Mouse (Mus musculus) left cerebral cortex, adult 11 months (tissue): Measurements from ENCODE around the gene Agap3.

Source experiments
- DNase-seq: peaks from one replicate; pipeline ENCODE4 v3.0.0; 2022; ENCODE audit warnings: low spot score

Agap3 gene

DNA sequence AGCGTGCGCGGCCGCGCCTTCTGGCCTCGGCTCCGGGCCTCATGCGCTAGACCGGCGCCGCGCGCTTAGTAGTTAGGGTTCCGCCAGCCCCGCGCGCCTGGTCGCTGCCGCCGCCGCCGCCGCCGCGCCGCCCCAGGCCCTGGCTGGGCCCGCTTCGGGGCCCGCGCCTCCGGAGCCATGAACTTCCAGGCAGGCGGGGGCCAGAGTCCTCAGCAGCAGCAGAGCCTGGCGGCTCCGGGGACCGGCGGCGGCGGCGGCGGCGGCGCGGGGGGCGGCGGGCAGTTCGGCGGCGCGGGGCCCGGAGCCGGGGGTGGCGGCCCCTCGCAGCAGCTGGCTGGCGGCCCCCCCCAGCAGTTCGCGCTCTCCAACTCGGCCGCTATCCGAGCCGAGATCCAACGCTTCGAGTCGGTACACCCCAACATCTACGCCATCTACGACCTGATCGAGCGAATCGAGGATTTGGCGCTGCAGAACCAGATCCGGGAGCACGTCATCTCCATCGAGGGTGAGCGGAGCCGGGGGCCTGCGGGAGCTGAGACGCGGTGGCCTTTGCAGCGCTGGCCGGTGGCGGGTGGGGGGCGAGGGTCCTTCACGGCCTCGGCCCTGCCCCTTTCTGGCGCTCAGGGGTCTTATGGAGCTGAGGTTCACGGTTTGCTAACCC is at the start of gene Agap3:
Agap3 (plus strand) TSS at position 148 of the 661 bp plus-strand sequence.
- DNase-seq, result no peak

DNA sequence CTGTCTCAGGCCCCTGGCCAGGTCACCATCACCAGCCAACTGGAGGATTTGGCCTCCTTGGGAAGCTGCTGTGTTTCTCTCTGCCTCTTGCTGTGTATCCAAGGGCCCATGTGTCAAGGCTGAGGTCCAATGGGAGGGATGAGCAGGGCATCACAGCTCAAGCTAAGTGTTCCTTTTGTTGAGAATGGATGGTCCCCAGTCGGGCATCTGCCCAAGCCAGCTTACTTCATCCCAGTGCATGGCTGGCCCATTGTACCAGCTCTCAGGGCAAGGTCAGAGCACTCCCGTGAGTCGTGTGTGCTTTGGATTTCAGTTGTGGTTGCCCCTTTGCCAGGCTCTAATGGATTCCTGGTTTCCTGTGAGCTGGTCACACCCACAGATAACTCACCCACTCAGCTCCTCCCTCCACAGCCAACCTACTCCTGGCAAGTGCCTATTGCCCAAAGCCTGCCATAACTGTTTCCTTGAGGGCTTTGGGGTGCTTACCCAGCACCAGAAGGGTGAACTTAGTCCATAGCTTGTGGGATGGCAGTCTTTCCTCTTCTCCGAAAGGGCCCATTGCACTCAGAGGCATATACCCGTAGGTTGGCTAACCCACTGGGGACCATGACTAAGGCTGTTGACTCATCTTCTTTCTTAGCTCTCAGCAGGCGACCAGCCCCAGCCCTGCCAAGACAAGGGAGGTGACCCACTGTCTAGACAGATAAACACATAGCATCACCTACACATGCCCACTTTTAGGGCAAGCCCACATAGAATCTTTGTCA is 47.2 kb upstream of the Agap3 start:
- no peak for DNase-seq

DNA sequence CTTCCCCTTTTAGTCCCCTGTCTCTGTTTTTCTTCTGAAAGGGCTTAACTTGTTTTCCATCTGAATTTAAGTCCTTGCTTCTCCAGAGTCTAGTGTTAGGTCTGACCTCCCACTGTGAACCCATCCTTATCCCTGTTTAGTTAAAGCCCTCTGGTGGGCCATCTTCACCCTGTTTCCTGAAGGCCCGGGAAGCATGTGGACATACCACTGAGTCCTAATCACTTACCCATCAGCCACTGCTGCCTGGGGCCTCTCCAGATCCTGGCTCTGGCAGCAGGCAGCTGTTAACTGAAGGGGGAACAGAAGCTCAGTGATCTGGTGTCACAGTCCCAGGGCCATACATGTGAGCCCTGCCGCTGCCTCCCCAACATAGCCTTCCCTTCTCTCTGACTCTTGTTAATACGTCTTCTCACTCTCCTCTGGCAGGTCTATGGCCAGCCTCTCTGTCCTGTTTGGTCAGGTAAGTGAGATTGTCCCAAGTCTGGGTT is 46.5 kb upstream of the Agap3 start:
- DNase-seq, result no peak

DNA sequence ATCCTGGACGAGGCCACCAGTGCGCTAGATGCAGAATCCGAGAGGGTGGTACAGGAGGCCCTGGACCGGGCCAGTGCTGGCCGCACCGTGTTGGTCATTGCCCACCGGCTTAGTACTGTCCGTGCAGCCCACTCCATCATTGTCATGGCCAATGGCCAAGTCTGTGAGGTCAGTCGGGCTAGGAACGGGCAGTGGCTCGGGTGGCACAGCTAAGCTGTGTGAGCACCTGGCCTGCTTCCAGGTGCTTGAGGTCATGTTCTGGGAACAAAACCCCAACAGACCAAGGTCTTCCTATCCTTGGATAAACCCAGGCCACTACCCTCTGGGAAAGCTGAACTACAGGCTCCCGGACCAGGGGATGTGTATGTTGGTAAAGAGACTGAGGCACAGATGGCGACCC is 43.3 kb upstream of the Agap3 start:
- DNase-seq, result no peak

DNA sequence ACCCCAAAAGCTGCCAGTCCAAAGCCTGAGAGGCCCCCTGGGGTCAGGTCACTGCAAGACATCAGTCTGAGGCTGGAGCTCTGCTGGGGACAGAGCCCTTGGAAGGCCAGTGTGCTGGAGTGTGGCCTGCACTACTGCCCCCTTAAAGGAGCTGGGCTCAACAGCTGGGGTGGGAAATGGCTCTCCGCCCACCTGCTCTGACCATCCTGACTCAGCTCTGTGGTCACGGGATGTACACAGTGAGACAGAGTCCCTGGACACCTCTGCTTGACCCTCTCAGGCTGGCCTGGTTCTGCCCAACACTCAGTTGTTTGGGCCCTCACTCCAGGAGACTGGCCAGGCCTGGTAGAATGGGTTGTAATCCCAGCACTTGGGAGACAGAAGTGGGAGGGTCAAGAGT is 42.5 kb upstream of the Agap3 start:
- no peak for DNase-seq

DNA sequence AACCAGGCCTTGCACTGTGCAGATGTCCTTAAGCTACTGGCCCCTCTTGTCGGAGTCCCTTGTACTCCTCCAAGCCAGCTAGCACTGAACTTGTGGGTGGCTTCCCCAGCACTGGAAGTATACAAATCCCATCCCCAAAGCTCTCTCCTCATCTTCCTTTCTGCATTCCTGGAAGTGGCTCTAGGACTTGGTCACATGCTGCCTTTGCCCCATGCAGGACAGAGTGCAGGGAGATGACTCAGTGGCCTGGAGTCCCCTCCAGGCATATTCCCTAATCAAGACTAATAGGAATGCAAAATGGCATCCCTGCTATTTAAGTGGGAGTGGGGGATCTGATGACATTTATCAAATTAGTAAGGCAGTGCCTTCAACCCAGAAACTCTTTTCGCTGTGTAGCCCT is 39.9 kb upstream of the Agap3 start:
- no peak for DNase-seq

DNA sequence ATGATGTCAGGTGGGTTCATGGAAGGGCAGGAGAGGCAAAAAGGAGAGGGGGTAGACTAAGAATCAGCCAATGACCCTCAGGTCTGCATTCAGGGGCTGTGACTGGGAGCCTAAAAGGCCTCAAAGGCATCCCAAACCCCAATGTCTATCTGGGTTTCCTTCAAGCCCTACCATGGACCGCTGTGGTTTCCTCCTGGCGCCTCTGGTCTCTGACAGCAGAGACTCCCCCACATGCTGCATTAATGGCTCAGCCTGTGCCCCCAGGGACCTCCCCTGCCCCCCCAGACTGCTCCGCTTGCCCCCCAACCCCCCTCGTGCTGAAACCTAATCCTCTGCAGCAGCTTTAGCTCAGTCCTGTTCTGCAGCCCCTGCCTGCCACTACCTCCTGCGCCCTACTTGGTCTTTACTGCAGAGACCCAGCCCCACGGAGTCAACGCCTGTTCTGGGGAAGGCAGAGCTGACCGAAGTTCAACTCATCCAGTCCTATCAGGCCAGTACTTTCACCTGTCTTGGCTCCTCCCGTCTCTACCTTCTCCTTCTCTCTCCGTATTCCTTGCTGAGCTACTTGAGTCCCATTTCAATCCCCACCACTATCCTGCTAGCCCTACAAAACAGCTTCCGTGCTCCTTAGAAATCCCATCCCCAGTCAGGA is 38.8 kb upstream of the Agap3 start, which contains the start of gene Asic3:
Asic3 (plus strand) TSS at position 351 of the 652 bp plus-strand sequence.
- no peak for DNase-seq

DNA sequence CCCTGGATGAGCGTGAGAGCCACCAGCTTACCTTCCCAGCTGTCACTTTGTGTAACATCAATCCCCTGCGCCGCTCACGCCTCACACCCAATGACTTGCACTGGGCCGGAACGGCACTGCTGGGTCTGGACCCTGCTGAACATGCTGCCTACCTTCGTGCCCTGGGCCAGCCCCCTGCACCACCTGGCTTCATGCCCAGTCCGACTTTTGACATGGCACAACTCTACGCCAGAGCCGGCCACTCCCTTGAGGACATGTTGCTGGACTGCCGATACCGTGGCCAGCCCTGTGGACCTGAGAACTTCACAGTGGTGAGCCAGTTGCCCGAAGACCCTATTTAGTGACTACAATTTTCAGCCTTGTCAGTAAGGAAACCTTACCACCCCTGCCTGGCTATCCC is 38.0 kb upstream of the Agap3 start:
- no peak for DNase-seq

DNA sequence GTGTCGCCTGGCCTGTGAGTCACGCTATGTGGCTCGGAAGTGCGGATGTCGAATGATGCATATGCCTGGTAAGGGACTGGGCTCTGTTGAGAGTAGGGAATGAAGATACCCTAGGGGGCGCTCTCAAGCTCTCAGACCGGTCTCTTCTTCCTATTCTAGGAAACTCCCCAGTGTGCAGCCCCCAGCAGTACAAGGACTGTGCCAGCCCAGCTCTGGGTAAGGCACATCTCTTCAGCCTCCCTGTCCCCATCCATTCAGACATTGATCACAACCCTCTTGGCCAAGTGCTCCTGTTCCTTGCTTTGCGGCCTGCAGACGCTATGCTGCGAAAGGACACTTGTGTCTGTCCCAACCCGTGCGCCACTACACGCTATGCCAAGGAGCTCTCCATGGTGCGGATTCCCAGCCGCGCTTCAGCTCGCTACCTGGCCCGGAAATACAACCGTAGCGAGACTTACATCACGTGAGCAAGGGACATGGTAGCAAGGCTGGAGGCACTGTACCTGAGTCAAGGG is 35.7 kb upstream of the Agap3 start:
- DNase-seq, result peak; percentile 69

DNA sequence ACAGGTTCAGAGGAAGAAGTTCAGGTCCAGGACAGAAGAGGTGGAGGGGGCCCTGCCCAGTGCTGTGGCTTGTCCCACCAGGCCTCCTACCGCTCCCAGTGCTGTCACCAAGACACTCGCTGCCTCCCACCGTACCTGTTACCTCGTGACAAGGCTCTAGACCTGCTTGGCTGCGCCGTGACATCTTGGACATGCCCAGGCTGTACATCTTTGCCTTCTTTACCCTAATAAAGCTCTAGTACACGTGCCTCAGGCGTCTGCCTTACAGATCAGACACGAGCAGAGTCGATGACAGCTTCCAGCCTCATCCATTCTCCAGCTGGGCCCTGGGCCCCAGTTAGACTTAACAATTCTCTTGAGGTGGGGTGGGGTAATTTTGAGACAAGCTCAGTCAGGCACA is 34.4 kb upstream of the Agap3 start:
- no peak for DNase-seq

DNA sequence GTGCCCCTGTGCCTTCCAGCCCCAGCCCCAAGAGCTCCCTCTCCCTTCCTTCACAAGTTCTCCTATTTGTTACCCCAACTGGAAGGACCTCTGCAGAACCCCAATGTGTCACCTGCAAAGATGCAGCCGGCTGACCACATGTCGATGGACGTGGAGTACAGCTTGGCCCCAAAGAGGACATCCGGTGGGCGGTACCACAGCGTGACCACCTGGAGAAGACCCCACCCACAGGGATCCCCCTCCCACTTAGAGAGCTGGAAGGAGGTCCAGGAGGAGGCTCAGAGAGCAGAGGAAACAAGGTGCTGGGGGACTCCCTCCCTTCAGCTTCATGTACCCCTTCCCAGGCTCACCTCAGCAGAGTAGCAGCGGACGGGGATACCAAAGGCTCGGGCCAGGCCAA is 31.6 kb upstream of the Agap3 start:
- DNase-seq, result no peak

DNA sequence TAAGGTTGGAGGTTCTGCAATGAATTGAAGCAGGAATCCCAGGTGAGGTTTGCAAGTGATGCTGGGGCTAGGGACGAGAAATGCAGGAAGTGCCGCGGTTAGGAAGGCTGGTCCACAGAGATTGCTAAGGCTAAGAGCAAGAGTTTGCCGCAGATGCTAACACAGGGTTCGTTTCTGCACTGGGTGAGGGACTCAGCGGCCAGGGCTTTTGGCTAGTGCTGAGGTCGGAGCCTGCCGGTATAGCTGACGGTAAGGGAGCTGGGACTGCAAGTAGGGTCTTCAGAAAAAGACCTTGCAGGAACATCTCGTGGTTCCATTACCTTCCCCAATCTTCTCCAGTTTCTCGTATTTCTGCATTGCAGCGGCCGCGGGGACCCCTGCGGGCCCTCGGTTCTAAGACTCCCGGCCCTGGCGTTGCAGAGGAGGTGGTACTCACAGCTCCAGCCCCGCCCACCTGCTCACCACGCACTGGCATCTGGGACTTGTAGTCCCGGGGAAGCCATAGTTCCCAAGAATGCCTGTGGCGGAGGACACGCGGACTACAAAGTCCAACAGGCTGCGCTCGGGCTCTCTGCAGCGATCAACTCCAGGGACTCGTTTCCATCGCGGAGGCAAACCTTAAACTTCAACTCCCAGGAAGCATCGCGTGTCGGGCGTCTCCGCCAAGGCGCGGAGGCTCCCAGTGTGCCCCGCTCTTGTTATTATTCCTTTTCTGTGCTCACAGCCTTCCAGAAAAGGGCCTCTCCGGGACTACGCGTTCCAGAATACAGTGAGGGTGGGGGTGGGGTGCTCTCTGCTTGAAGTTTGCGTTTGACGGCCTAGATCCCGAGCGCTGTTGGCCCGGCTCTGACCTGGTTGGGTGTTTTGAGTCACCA is 28.6 kb upstream of the Agap3 start, which contains the start of the genes Cdk5 and Slc4a2:
Cdk5 (minus strand) TSS at position 402 of the 875 bp plus-strand sequence.
Slc4a2 (plus strand) TSS at position 709 of the 875 bp plus-strand sequence.
- peak; percentile 99 for DNase-seq

DNA sequence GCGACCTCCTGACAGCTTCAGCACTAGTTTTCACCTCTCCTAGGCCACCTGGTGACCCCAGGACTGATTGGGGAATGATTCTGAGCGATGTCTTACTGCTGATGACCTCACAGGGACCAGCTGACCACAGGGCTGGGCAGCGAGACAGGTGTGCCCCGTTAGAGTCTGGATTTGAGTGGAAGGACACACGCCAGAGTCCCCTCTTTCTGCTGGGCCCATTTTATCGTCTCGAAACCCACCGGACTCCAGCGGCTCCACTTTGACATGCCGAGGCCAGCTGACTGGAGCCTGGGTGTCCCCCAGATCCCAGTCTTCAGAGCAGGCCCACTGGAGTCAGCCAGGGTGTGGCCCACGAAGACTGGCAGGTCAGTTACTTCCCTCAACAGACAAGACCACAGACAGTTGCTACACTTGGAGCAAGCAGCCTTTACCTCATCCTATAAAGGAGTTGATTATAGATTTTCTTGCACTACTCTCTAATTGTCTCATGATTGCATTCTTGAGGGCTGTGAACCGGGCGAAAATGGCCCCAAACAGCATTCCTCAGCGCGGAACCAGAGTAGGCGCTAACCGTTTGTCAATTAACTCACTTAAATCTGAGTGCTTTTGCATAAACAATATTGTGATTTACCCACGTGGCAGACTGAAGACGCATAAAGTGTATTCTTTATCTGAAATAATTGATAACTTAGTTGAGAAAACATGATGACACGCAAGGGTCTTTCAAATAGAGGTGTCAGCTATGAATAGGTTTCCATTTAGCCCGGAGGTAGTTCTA is 27.8 kb upstream of the Agap3 start:
- DNase-seq, result peak; percentile 60

DNA sequence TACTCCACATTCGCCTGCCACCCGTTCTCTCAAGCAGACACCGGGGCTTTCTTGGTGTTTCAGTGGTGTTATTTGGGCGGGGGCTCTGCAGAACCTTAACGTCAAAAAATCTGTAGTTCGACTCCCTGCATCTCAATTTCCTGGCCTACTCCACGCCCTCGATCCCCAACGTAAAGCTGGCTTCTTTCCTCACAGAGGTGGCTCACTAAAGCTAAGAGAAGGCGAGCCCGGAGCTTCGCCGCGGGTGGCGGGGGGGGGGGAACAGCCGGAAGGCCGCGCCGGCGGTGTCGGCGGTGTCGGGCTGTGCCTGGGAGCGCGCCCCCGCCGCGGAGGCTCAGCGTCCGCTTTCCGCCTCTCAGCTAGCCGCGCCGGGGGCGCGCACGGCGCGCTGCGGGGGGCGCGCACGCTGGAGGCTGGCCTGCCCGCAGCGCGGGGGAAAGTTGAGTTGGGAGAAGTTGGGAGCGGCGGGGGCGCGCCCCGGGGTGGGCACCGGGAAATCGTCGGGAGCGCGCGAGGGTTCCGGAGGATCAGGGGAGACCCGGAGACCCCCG is 27.0 kb upstream of the Agap3 start:
- DNase-seq, result no peak

DNA sequence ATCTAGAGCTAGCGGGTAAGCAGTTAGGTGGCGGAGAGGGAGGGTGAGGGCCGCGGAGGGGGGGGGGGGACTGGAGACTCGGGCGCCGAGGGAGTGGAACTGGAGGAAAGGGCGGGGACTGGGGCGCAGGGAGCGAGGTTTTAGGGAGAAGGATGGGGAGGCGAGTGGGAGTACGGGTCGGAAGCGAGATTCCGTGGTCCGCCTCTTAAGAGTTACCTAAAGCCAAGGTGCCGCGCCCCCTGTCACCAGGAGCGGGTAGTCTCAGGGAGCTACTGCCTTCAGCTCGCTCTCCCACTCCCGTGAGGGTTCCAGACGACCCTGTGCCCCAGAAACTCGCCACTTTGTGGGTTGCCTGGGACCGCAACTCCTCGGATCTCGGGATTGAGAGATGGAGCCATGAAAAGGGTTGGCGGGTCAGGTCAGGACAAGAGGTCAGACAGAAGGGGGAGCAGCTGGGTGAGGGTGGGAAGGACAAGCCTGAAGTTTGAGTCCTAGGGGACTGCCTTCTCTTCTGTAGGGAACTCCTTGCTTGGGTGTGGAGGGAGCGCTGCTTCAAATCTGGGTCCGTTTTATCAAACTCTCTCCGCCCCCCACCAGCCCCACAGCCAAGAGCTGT is 26.4 kb upstream of the Agap3 start:
- no peak for DNase-seq

DNA sequence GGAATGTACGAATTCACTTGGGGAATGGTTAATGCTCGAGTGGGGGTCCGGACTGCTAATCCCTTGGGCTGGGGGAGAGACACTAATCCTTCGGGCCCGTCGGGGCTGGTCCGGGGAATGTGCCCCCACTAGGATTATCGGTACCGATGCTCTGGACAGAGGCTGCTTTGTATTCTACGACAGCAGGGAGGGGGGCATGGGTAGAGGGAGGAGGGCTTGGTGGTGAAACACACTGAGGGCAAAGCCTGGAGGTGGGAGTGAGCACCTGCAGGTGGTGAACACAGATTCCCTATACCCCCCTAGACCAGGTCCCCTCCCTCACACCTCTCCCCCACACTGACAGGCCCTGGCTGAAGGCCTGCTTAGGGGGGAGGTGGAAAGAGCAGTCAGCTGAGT is 25.9 kb upstream of the Agap3 start:
- DNase-seq, result no peak

DNA sequence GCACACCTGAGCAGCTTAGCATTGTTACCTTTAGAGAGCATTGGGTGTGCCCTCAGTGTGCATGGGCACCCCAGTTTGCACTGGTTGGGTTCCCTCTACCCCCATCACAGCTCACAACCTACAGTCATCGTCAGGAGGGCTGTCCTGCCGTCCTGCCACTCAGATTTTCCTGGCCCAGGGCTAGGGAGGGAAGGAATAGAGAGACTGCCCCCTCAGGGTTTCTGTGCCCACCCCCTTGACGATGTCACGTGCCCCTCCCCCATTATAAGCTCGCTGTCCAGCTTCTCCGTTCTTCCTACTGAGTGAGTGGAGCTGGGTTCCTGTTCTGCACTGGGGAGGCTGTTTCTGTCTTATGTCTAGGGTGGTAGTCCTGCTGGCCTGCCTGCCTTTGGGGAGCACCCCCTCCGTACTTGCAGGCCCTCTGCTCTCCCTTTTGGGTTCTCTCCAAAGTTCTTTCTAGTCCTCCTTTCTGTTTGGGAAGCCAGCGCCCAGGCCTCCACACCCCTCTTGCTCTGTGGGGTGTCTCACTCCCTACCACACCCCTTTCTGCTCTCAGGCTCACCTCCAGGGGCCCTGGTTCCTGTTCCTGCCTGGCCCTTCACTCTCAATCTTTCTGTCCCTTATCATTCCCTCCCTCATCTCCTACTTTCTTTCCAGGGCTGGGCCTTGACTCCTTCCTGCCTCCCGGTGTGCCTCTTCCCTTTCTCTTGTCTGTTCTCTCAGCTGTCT is 25.3 kb upstream of the Agap3 start:
- no peak for DNase-seq

DNA sequence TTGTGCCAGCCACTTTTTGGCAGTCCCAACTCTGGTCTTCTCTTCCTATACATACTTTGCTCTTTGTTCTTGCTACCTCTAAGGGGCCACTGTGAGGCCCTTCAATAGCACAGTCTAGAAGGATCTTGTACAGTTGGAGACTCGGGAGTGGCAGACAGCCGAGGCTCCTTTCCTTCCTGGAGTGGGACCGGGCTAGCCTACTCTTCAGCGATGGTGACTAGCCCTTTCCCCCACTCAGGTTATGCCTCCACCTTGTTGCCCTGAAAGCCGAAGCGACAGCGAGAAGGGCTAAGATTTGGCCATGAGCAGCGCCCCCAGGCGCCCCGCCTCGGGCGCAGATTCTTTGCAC is 24.7 kb upstream of the Agap3 start:
- no peak for DNase-seq

DNA sequence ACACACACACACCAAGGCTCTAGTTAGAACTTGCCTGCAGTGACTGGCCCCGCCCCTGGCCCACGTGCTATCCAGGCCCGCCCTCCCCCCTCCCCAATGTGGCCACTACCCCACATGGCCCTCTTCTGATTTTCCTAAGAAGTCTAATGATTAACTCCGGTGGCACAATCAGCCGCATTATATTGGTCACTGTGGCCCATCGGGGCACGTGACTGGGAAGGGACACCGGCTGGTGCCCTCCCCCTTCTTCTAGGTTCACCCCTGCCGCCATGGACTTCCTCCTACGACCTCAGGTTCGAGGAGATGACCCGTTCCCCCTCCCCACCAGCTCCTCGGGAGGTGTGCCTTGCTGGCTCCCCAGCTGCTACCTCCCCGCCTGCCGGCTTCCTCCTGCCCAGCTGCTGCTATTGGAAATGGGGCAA is 24.0 kb upstream of the Agap3 start:
- no peak for DNase-seq
